Mouse (Mus musculus): ENCODE data around the gene Cryga. TPM values are rescaled to one million over a fixed set of nuclear protein-coding genes. Genes with fewer than 3 reads are reported as not detected.

Cryga gene
- total and polyA plus RNA-seq, 3 experiments = not detected

GRCm38 (mm10) chr1:65109196-65109595 is 6.0 kb upstream of the Cryga start:
- no peak for DNase-seq
- no peak overlapping the region for H3K4me3 ChIP-seq
- no peak overlapping the region for H3K27ac ChIP-seq
- H3K36me3 ChIP-seq (ENCODE audit: control insufficient read depth, insufficient read depth, low read length) = no peaks in the 10 kb centered on the region
- 89% methylated on average over 8 of the region's 8 CpGs for WGBS
- H3K9ac ChIP-seq (ENCODE audit: low read depth, low read length) = no peak overlapping the region
- H3K4me1 ChIP-seq (ENCODE audit: control insufficient read depth, insufficient read depth, low read length) = no peaks in the 10 kb centered on the region
- H3K27me3 ChIP-seq (ENCODE audit: control insufficient read depth, insufficient read depth, low read length) = no peaks in the 10 kb centered on the region
- no peaks in the 10 kb centered on the region for H3K79me2 ChIP-seq (replicated peaks; ENCODE audit: control insufficient read depth, insufficient read depth, low read length)
- no peak for TF ChIP-seq EP300 (IDR thresholded peaks at IDR 0.05; ENCODE audit: insufficient read depth, low read depth, low read length)
- no peak for TF ChIP-seq CTCF (IDR thresholded peaks at IDR 0.05)
- no peak for TF ChIP-seq POLR2A (IDR thresholded peaks at IDR 0.05; ENCODE audit: insufficient read depth, low read depth, low read length)
- intact Hi-C loops (cut with DNase I) = no loop called here

DNA sequence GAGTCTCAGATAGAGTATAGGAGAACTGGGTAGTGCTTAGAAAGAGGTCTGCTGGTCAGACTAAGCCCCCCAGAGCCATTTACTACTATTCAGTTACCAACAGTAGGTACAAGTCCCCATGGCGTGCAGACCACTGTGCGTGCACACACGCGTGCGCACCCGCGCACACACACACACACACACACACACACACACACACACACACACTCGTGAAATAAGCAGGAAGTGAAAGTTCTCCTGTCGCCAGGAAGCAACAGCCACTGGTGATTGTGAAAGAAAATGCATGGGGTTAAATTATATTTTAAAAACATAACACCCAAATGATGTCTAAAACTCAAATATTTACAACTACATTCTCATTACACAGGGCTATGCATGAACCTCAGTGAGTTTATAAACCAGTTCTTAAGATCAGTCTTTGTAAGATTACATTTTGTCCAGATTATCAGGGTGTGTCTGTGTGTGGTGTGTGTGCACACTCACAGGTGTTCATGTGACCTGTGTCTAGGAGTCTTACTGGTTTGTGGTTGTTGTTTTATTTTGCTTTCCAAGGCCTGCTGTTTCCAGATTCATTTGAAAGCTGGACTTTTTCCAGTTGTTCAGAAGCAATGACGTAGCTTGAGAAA is 4.6 kb upstream of the Cryga start:
- Histone ChIP-seq H3K79me2 (replicated peaks; ENCODE audit: control insufficient read depth, insufficient read depth, low read length) (no peaks in the 10 kb centered on the region), H3K4me1 (ENCODE audit: control insufficient read depth, insufficient read depth, low read length) (no peaks in the 10 kb centered on the region), H3K9ac (ENCODE audit: low read depth, low read length) (no peak overlapping the region), H3K4me3 (no peak overlapping the region), H3K27me3 (ENCODE audit: control insufficient read depth, insufficient read depth, low read length) (no peaks in the 10 kb centered on the region), H3K27ac (no peak overlapping the region), H3K36me3 (ENCODE audit: control insufficient read depth, insufficient read depth, low read length) (no peaks in the 10 kb centered on the region)
- 75% methylated on average over 10 of the region's 10 CpGs for WGBS
- intact Hi-C loops (cut with DNase I) = no loop called here
- DNase-seq = no peak
- TF ChIP-seq POLR2A (IDR thresholded peaks at IDR 0.05; ENCODE audit: insufficient read depth, low read depth, low read length) = no peak
- no peak for TF ChIP-seq EP300 (IDR thresholded peaks at IDR 0.05; ENCODE audit: insufficient read depth, low read depth, low read length)
- TF ChIP-seq CTCF (IDR thresholded peaks at IDR 0.05) = no peak

DNA sequence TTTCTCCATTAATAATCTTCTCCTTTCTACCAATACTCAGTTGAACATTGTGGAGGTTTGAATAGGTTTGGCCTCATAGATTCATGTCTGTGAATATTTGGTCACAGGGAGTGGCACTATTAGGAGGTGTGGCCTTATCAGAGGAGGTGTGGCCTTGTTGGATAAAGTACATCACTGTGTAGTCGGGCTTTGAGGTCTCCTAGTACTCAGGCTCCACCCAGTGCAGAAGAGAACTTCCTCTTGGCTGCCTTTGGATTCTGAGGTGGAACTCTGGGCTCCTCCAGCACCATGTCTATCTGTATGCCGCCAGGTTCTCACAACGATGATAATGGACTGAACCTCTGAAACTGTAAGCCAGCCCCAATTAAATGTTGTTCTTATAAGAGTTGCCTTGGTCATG is 6.2 kb downstream of the Cryga start:
- no peak overlapping the region for H3K4me3 ChIP-seq
- no peak overlapping the region for H3K27ac ChIP-seq
- no peak overlapping the region for H3K9ac ChIP-seq (ENCODE audit: low read depth, low read length)
- WGBS = 69% methylated on average over 3 of the region's 3 CpGs
- intact Hi-C loops (cut with DNase I) = no loop called here
- no peaks in the 10 kb centered on the region for H3K36me3 ChIP-seq (ENCODE audit: control insufficient read depth, insufficient read depth, low read length)
- no peak for DNase-seq
- H3K27me3 ChIP-seq (ENCODE audit: control insufficient read depth, insufficient read depth, low read length) = no peaks in the 10 kb centered on the region
- TF ChIP-seq POLR2A (IDR thresholded peaks at IDR 0.05; ENCODE audit: insufficient read depth, low read depth, low read length) = no peak
- no peak for TF ChIP-seq CTCF (IDR thresholded peaks at IDR 0.05)
- TF ChIP-seq EP300 (IDR thresholded peaks at IDR 0.05; ENCODE audit: insufficient read depth, low read depth, low read length) = no peak
- no peaks in the 10 kb centered on the region for H3K79me2 ChIP-seq (replicated peaks; ENCODE audit: control insufficient read depth, insufficient read depth, low read length)
- no peaks in the 10 kb centered on the region for H3K4me1 ChIP-seq (ENCODE audit: control insufficient read depth, insufficient read depth, low read length)

DNA sequence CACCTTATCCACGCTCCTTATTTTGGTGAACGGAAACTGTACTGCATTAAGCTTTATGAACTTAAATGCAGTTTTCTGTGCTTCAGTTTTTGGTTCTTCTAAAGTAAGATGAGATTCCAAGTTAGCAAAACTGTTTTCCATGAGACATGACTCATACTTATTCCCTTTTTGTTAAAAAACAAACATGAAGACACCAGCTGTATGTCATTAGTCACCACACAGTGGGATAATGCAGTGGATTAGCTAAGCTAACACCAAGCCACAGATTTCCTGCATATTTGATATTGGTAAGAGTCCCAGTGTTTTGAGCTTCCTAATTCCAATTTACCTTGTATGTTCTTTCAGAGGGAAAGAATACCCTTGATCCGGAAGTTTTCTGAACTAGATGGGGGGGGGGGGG is 11.6 kb downstream of the Cryga start:
- no peaks in the 10 kb centered on the region for H3K36me3 ChIP-seq (ENCODE audit: control insufficient read depth, insufficient read depth, low read length)
- no peak for TF ChIP-seq CTCF (IDR thresholded peaks at IDR 0.05)
- no peak for TF ChIP-seq EP300 (IDR thresholded peaks at IDR 0.05; ENCODE audit: insufficient read depth, low read depth, low read length)
- no peak for TF ChIP-seq POLR2A (IDR thresholded peaks at IDR 0.05; ENCODE audit: insufficient read depth, low read depth, low read length)
- 80% methylated on average over 3 of the region's 3 CpGs for WGBS
- no peaks in the 10 kb centered on the region for H3K4me1 ChIP-seq (ENCODE audit: control insufficient read depth, insufficient read depth, low read length)
- H3K27me3 ChIP-seq (ENCODE audit: control insufficient read depth, insufficient read depth, low read length) = no peaks in the 10 kb centered on the region
- no peak overlapping the region for H3K27ac ChIP-seq
- DNase-seq = no peak
- H3K9ac ChIP-seq (ENCODE audit: low read depth, low read length) = no peak overlapping the region
- no peaks in the 10 kb centered on the region for H3K79me2 ChIP-seq (replicated peaks; ENCODE audit: control insufficient read depth, insufficient read depth, low read length)
- intact Hi-C loops (cut with DNase I) = no loop called here
- H3K4me3 ChIP-seq = no peak overlapping the region

DNA sequence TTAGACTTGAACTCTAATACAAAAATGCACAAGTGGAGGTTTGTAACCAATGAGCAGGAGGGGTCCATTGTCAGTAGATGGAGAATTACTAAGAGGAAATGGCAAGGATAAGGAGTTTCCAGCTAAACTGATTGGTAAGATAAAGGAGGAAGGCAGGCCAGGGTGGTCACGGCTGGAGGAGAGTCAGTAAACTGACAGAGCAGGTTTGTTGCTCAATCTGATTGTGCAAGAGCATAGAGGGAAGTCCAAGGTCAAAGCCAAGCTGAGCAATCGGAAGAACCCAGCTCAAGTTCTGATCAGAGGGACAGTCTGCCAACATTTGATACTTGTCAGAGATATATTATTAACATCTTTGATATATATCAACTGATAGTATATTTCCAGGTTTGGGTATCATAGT is 12.8 kb downstream of the Cryga start:
- Histone ChIP-seq H3K79me2 (replicated peaks; ENCODE audit: control insufficient read depth, insufficient read depth, low read length) (no peaks in the 10 kb centered on the region), H3K9ac (ENCODE audit: low read depth, low read length) (no peak overlapping the region), H3K4me3 (no peak overlapping the region), H3K36me3 (ENCODE audit: control insufficient read depth, insufficient read depth, low read length) (no peaks in the 10 kb centered on the region), H3K27me3 (ENCODE audit: control insufficient read depth, insufficient read depth, low read length) (no peaks in the 10 kb centered on the region), H3K27ac (no peak overlapping the region), H3K4me1 (ENCODE audit: control insufficient read depth, insufficient read depth, low read length) (no peaks in the 10 kb centered on the region)
- WGBS = 40% methylated on average over 2 of the region's 2 CpGs
- intact Hi-C loops (cut with DNase I) = no loop called here
- TF ChIP-seq EP300 (IDR thresholded peaks at IDR 0.05; ENCODE audit: insufficient read depth, low read depth, low read length) (no peak), CTCF (IDR thresholded peaks at IDR 0.05) (no peak), POLR2A (IDR thresholded peaks at IDR 0.05; ENCODE audit: insufficient read depth, low read depth, low read length) (no peak)
- DNase-seq = peak in 1 of 2 experiments; percentile 31

DNA sequence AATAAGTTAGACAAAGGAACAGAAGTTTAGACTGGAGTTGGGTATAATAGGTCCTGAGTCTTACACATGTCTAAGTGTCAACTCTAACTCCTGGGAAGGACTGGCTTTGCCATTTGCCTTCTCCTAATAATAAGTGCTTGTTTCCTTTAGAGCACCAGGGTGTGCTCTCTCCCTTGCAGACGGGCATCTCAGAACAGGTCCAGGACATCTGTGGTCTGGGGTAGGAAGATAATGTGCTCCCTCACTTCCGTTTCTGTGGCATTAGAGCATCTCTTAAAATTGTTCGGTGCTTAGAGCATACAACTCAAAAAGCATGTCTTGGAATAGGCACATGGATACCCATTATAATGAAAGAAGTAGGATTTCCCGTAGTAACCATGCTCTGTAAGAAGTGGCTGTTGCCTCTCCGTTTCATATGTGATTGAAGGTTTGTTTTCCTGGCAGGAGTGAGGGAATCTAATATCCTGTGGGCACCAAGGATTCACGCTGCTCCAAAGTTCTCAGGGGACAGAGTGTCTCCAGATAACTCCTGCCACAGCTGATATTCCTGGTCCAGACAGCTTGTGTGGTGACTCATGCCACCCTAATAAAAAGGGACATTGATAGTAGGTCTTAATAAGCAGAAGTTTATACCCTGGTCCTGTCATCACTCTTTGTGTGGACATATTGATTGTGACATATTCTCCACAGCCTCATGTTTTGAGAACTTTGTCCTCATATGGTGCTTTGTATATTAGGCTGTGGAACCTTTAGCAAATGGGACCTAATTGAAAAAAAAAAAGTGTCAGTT is 14.4 kb downstream of the Cryga start:
- Histone ChIP-seq H3K27ac (no peak overlapping the region), H3K36me3 (ENCODE audit: control insufficient read depth, insufficient read depth, low read length) (no peaks in the 10 kb centered on the region), H3K79me2 (replicated peaks; ENCODE audit: control insufficient read depth, insufficient read depth, low read length) (no peaks in the 10 kb centered on the region), H3K9ac (ENCODE audit: low read depth, low read length) (no peak overlapping the region), H3K4me3 (no peak overlapping the region), H3K4me1 (ENCODE audit: control insufficient read depth, insufficient read depth, low read length) (no peaks in the 10 kb centered on the region), H3K27me3 (ENCODE audit: control insufficient read depth, insufficient read depth, low read length) (no peaks in the 10 kb centered on the region)
- TF ChIP-seq EP300 (IDR thresholded peaks at IDR 0.05; ENCODE audit: insufficient read depth, low read depth, low read length) = no peak
- TF ChIP-seq POLR2A (IDR thresholded peaks at IDR 0.05; ENCODE audit: insufficient read depth, low read depth, low read length) = no peak
- TF ChIP-seq CTCF (IDR thresholded peaks at IDR 0.05) = no peak
- 55% methylated on average over 6 of the region's 6 CpGs for WGBS
- no peak for DNase-seq
- intact Hi-C loops (cut with DNase I) = no loop called here

Measured in heart, adult 2 months (tissue).